Mouse (Mus musculus) embryonic fibroblast, embryonic 13.5 days (primary cell): ENCODE measurements at regions not wholly inside any gene's neighbourhood (a gene's known extent, or its start where the extent isn't known, plus 50 kb on each side); places are given as distances from the start of the nearest gene placed in this dataset.
"Not testable (repeated sequence)": the region's sequence is repeated elsewhere in the genome, so short reads cannot be mapped to it uniquely, and the experiment has no call there.

ENCODE experiments used
- H3K27ac ChIP-seq: 2 replicates; pipeline ENCODE4 v1.5.1; 2012; ENCODE audit warnings: low read length, control low read depth, inconsistent platforms; ENCODE audit not compliant: insufficient read depth
- H3K4me1 ChIP-seq: 2 replicates; pipeline ENCODE4 v1.6.1; 2011; ENCODE audit warnings: low read length; ENCODE audit not compliant: control insufficient read depth, insufficient read depth
- H3K4me3 ChIP-seq: 2 replicates; pipeline ENCODE4 v1.5.1; 2011; ENCODE audit warnings: mild to moderate bottlenecking, control low read depth, low read length; ENCODE audit not compliant: insufficient read depth
- CTCF ChIP-seq: IDR thresholded peaks from 2 replicates; pipeline ENCODE4 v1.5.1; 2011; ENCODE audit warnings: mild to moderate bottlenecking, control low read depth, low read length, moderate library complexity, borderline replicate concordance; ENCODE audit not compliant: insufficient read depth
- POLR2A ChIP-seq: IDR thresholded peaks from 2 replicates; pipeline ENCODE4 v1.6.1; 2011; ENCODE audit warnings: low read depth, mild to moderate bottlenecking, control low read depth, low read length, moderate library complexity

GRCm38 (mm10) chr14:120791828-120792554, 119.0 kb upstream of the Ipo5 start:
- Histone ChIP-seq H3K4me1 (no peaks in the 10 kb centered on the region), H3K27ac (no peak overlapping the region), H3K4me3 (no peak overlapping the region)
- peak; percentile 22; the same call in 1 of the 2 replicates for TF ChIP-seq CTCF
- no peak for TF ChIP-seq POLR2A

- H3K27ac ChIP-seq, result no peak overlapping the region
- TF ChIP-seq POLR2A (no peak), CTCF (no peak)
- no peaks in the 10 kb centered on the region for H3K4me1 ChIP-seq
- H3K4me3 ChIP-seq, result no peak overlapping the region
Observed at GRCm38 (mm10) chr14:120797916-120798490, 113.0 kb upstream of the Ipo5 start.

GRCm38 (mm10) chr14:120803191-120803590, 107.8 kb upstream of the Ipo5 start:
- no peak overlapping the region for H3K27ac ChIP-seq
- no peak overlapping the region for H3K4me3 ChIP-seq
- H3K4me1 ChIP-seq, result no peaks in the 10 kb centered on the region
- TF ChIP-seq CTCF (no peak), POLR2A (no peak)

- H3K4me3 ChIP-seq, result no peak overlapping the region
- H3K4me1 ChIP-seq, result no peaks in the 10 kb centered on the region
- TF ChIP-seq CTCF (no peak), POLR2A (no peak)
- no peak overlapping the region for H3K27ac ChIP-seq
Observed at GRCm38 (mm10) chr14:120803739-120804138, 107.3 kb upstream of the Ipo5 start.

GRCm38 (mm10) chr14:120804183-120804848, 106.7 kb upstream of the Ipo5 start:
- H3K4me1 ChIP-seq, result no peaks in the 10 kb centered on the region
- H3K27ac ChIP-seq, result no peak overlapping the region
- H3K4me3 ChIP-seq, result no peak overlapping the region
- TF ChIP-seq POLR2A (no peak), CTCF (no peak)

GRCm38 (mm10) chr14:120805137-120805536, 105.9 kb upstream of the Ipo5 start:
- no peak overlapping the region for H3K27ac ChIP-seq
- TF ChIP-seq CTCF (no peak), POLR2A (no peak)
- no peak overlapping the region for H3K4me3 ChIP-seq
- H3K4me1 ChIP-seq, result no peaks in the 10 kb centered on the region

GRCm38 (mm10) chr14:120805816-120806552, 105.0 kb upstream of the Ipo5 start:
- H3K4me1 ChIP-seq, H3K27ac ChIP-seq, H3K4me3 ChIP-seq: not testable (repeated sequence)

GRCm38 (mm10) chr14:120806553-120806893, 104.5 kb upstream of the Ipo5 start:
- no peak for TF ChIP-seq CTCF
- no peak for TF ChIP-seq POLR2A
- H3K4me3 ChIP-seq, result no peak overlapping the region
- H3K4me1 ChIP-seq, result no peaks in the 10 kb centered on the region
- no peak overlapping the region for H3K27ac ChIP-seq

GRCm38 (mm10) chr14:120809321-120809720, 101.7 kb upstream of the Ipo5 start:
- H3K4me1 ChIP-seq, result no peaks in the 10 kb centered on the region
- H3K27ac ChIP-seq, result no peak overlapping the region
- H3K4me3 ChIP-seq, result no peak overlapping the region
- TF ChIP-seq POLR2A, result no peak
- TF ChIP-seq CTCF, result no peak

GRCm38 (mm10) chr14:120813938-120814337, 97.1 kb upstream of the Ipo5 start:
- Histone ChIP-seq H3K4me3 (no peak overlapping the region), H3K4me1 (no peaks in the 10 kb centered on the region), H3K27ac (no peak overlapping the region)
- TF ChIP-seq POLR2A (no peak), CTCF (no peak)

GRCm38 (mm10) chr14:120815126-120815525, 95.9 kb upstream of the Ipo5 start:
- H3K4me1 ChIP-seq, H3K27ac ChIP-seq, H3K4me3 ChIP-seq: not testable (repeated sequence)
